Mouse (Mus musculus) G1E (cell line): Measurements from ENCODE around the gene Trim31. TPM values are rescaled to one million over a fixed set of nuclear protein-coding genes. Genes with fewer than 3 reads are reported as not detected.
"Not testable (repeated sequence)": the region's sequence is repeated elsewhere in the genome, so short reads cannot be mapped to it uniquely, and the experiment has no call there.

Experiments used
- ATAC-seq: 2 replicates; pipeline ENCODE4 v1.8.0; 2016; ENCODE audit warnings: mild to moderate bottlenecking; ENCODE audit not compliant: insufficient number of reproducible peaks, poor library complexity, low FRiP score, severe bottlenecking; ENCODE audit errors: extremely low read depth
- DNase-seq: peaks from one replicate; pipeline ENCODE4 v3.0.0; 2012; ENCODE audit warnings: low spot score
- H3K27me3 ChIP-seq: 2 replicates; pipeline ENCODE4 v1.6.1; 2012; ENCODE audit warnings: mild to moderate bottlenecking, low read length, inconsistent platforms; ENCODE audit not compliant: insufficient read depth
- H3K36me3 ChIP-seq: replicated peaks from 2 replicates; pipeline ENCODE3; 2012; ENCODE audit warnings: mild to moderate bottlenecking, inconsistent platforms
- H3K4me1 ChIP-seq: 2 replicates; pipeline ENCODE4 v1.6.1; 2012; ENCODE audit warnings: low read depth, low read length, inconsistent platforms, mixed read lengths; ENCODE audit not compliant: insufficient read depth
- H3K4me3 ChIP-seq: 2 replicates; pipeline ENCODE4 v1.5.1; 2012; ENCODE audit warnings: low read depth, mild to moderate bottlenecking, inconsistent platforms, low read length, moderate library complexity, mixed read lengths
- H3K9me3 ChIP-seq: replicated peaks from 2 replicates; pipeline ENCODE4 v1.6.1; 2012; ENCODE audit warnings: inconsistent platforms
- CTCF ChIP-seq: IDR thresholded peaks from 2 replicates; pipeline ENCODE4 v1.5.1; 2012; ENCODE audit warnings: low read depth, low read length, inconsistent platforms, mixed read lengths
- GATA1 ChIP-seq: IDR thresholded peaks from 2 replicates; pipeline ENCODE4 v1.6.1; 2012; ENCODE audit warnings: borderline replicate concordance, low read length, inconsistent platforms, mixed read lengths
- GATA2 ChIP-seq: IDR thresholded peaks from 2 replicates; pipeline ENCODE4 v1.6.1; 2012; ENCODE audit warnings: low read depth, low read length, inconsistent platforms, borderline replicate concordance
- POLR2AphosphoS5 ChIP-seq: IDR thresholded peaks from 2 replicates; pipeline ENCODE4 v1.6.1; 2012; ENCODE audit warnings: low read depth, low read length, inconsistent platforms; ENCODE audit not compliant: insufficient replicate concordance
- TAL1 ChIP-seq: conservative IDR thresholded peaks from 2 replicates; pipeline ENCODE4 v1.6.1; 2012; ENCODE audit warnings: low read depth, low read length, inconsistent platforms, mixed read lengths
- polyA plus RNA-seq: library from polyadenylated mRNA; stranded (reverse); fragments of >175 nt; gene quantifications from 2 replicates; pipeline ENCODE4 v1.2.3, GENCODE M21; 2012
- total RNA-seq, 2 experiments: library from RNA; stranded (forward) in 1 of 2; stranded (reverse) in 1 of 2; fragments of 200-1000 nt in 1 of 2; fragments of >200 nt in 1 of 2; fragmentation: Nextera tagmentation in 1 of 2; gene quantifications; 2 replicates each; pipeline ENCODE4 v1.2.3; 2014 to 2017

The Trim31 gene
- total and polyA plus RNA-seq, 3 experiments: not detected

DNA sequence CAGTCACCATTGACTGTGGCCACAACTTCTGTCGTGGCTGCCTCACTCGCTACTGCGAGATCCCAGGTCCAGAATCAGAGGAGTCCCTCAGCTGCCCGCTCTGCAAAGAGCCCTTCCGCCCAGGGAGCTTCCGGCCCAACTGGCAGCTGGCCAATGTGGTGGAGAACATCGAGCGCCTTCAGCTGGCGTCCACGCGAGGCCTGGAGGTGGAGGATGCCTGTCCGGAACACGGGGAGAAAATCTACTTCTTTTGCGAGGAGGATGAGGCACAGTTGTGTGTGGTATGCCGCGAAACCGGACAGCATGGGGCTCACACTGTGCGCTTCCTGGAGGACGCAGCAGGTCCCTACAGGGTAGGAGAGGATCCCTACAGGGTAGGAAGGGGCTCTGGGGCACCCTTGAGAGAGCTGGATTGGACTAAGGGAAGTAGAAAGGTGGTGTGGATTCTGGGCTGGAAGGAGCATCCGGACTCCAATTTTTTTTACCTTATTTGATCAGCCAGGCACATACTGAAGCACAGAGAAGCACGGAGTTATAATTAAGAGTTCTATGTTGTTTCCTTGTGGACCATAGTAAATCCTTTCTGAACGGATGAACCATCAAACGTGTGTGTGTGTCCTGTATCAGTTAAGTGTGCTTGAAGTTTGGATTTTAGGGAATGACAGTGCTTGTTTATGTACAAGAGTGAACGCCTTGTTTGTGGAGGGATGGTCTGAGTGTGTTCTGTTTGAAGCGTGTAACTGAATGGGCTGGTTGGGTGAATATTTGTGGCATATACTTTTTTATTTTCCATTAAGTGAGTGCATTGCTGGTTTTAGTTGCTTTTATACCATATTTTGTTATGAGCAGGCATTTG is 27.7 kb upstream of the Trim31 start:
- ATAC-seq (peak; percentile 47), DNase-seq (peak; percentile 44)
- H3K27me3 ChIP-seq: peaks cover 7% of the 10 kb centered on the region
- TF ChIP-seq GATA2 (no peak), CTCF (no peak), GATA1 (no peak), TAL1 (no peak), POLR2AphosphoS5 (no peak)
- peak overlapping the region; percentile 76 for H3K4me3 ChIP-seq
- peaks cover 49% of the 10 kb centered on the region for H3K4me1 ChIP-seq
- H3K36me3 ChIP-seq: peaks cover 35% of the 10 kb centered on the region
- no peaks in the 10 kb centered on the region for H3K9me3 ChIP-seq

DNA sequence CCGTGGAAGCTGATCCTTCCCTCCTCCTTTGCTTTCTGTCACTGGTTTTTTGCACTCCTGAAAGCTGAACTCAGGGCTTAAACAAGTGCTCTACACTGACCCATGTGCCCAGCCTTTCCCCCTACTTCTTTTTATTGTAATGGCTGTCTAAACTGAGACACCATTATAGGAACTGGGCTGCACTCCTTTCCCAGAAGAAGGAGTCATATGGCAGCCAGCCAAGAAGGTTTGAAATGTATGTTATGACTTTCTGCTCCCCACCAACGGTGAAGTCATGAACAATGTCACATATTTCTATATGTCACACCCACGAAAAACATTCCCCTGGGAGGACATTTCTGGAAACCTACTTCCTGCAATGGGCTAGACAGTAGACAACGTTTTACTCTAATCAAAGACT is 23.3 kb upstream of the Trim31 start:
- H3K4me1 ChIP-seq: peaks cover 25% of the 10 kb centered on the region
- TF ChIP-seq CTCF (no peak), TAL1 (no peak), POLR2AphosphoS5 (no peak), GATA2 (no peak)
- H3K36me3 ChIP-seq: peaks cover 66% of the 10 kb centered on the region
- H3K27me3 ChIP-seq: no peaks in the 10 kb centered on the region
- ATAC-seq: no peak
- no peak for DNase-seq
- H3K9me3 ChIP-seq: no peaks in the 10 kb centered on the region
- no peak overlapping the region for H3K4me3 ChIP-seq

DNA sequence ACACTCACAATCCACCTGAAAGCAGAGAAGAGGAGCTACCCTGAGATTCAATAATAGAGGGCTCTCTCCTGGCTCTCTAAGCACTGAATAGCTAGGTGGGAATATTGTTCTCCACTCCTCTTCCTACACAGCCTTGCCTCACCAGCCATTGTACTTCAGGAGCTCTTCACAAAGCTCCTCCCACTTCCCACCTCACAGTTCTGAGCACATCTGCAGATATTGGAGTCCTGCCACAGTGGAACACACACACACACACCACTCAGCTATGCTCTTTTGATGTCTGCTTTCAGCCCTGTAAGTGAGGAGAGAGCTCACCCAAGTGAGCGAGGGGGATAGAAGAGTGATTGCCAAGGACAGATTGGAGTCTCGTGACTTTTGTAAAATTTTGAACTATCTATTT is 14.6 kb upstream of the Trim31 start:
- Histone ChIP-seq H3K4me1 (no peaks in the 10 kb centered on the region; the same call in 1 of the 2 replicates), H3K27me3 (peaks cover 4% of the 10 kb centered on the region; the same call in 1 of the 2 replicates), H3K9me3 (no peaks in the 10 kb centered on the region), H3K4me3 (no peak overlapping the region), H3K36me3 (peaks cover 1% of the 10 kb centered on the region)
- ATAC-seq (no peak), DNase-seq (no peak)
- no peak for TF ChIP-seq GATA2
- TF ChIP-seq POLR2AphosphoS5: no peak

DNA sequence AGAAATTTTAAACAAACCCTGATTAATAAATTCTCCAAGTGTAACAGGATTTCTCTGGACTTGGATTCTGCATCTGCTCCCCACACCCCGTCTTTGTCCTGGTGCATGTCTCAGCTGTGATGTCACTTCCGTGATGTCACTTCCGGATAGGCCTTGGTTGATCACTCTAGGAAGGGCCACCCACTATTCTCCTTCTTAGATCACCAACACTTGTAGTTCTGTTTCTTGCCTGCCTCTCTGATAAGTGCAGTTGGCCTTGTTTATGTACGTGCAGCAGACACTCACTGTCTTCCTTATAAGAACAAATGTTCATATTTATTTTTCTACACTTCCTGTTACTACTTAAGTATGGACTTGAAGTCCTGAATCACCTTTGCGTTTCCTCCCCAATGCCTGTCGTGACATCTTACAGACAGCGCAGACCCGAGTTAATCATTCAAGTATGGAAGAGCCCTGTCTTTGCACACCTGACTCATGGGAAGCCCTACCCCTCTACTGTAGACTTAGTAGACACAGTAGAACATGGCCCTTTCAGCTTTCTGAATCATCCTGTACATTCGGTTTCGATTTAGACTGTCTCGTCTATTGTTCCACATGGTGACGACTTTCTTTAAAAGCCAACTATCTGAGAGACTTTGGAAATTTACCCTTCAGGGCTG is 12.7 kb upstream of the Trim31 start:
- no peaks in the 10 kb centered on the region for H3K36me3 ChIP-seq
- ATAC-seq (no peak), DNase-seq (no peak)
- TF ChIP-seq GATA2 (no peak), GATA1 (no peak), TAL1 (no peak), POLR2AphosphoS5 (no peak), CTCF (no peak)
- H3K4me1 ChIP-seq: no peaks in the 10 kb centered on the region; the same call in 1 of the 2 replicates
- H3K27me3 ChIP-seq: peaks cover 11% of the 10 kb centered on the region
- H3K9me3 ChIP-seq: no peaks in the 10 kb centered on the region
- H3K4me3 ChIP-seq: no peak overlapping the region

DNA sequence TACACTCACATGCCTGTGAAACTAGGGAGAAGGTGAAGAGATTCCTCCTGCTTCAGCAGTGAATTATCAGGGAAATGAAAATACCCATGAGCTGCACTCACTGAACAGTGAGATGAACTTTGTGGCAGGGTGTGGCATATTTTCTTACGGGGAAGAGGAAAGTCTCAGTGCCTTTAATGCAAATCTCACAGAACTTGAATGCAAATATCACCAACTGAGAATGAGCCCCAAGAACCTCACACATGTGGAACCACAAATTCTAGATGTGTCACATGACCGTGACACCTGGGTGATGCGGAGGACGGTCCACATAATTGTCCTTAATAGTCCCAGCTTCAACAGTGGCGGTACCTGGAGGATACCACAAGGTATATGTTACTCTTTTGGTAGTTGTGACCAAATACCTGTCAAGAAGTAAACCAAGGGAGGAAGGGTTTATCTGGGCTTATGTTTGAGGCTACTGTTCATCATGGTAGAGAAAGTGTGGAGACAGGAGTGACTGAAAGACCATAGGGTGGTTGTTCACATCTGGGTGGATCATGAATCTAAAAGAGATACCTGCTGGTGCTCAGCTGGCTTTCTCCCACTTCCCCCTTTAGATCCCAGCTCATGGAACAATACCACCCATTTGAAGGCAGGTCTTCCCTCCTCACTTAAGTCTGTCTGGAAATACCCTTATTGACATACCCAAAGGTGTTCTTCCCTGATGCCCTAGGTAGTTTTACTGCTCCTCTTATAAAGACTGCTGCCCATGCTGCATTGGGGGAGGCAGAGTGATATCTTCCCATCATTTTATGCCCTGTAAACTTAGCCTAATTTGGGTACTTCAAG is 7.6 kb upstream of the Trim31 start, which contains the start of gene Trim40:
TSS of gene Trim40 (minus strand) at position 51 of the 831 bp plus-strand sequence.
- Histone ChIP-seq H3K4me1 (no peaks in the 10 kb centered on the region), H3K36me3 (no peaks in the 10 kb centered on the region), H3K27me3 (peaks cover 11% of the 10 kb centered on the region), H3K9me3 (no peaks in the 10 kb centered on the region), H3K4me3 (no peak within 1 kb of the TSS)
- DNase-seq: no peak
- no peak for TF ChIP-seq GATA2
- ATAC-seq: no peak

GRCm38 (mm10) chr17:36891496-36891895 is 6.4 kb upstream of the Trim31 start:
- H3K27me3 ChIP-seq: peaks cover 11% of the 10 kb centered on the region
- DNase-seq, H3K4me1 ChIP-seq, H3K9me3 ChIP-seq, H3K4me3 ChIP-seq, ATAC-seq, H3K36me3 ChIP-seq: not testable (repeated sequence)
